Mouse (Mus musculus): ENCODE measurements at regions not wholly inside any gene's neighbourhood (a gene's known extent, or its start where the extent isn't known, plus 50 kb on each side); places are given as distances from the start of the nearest gene placed in this dataset.

GRCm38 (mm10) chr2:148171699-148172098 is 124.9 kb upstream of the Foxa2 start:
- ATAC-seq (replicated peaks; ENCODE audit: poor library complexity), result no peak

GRCm38 (mm10) chr2:148175251-148175927 is 128.6 kb upstream of the Foxa2 start:
- no peak for ATAC-seq (replicated peaks; ENCODE audit: poor library complexity)

GRCm38 (mm10) chr2:148180245-148180644 is 133.5 kb upstream of the Foxa2 start:
- ATAC-seq (replicated peaks; ENCODE audit: poor library complexity), result no peak

- ATAC-seq (replicated peaks; ENCODE audit: poor library complexity), result no peak
These were observed 134.7 kb upstream of the Foxa2 start for GRCm38 (mm10) chr2:148181518-148181917.

GRCm38 (mm10) chr2:148182492-148183052 is 135.8 kb upstream of the Foxa2 start:
- no peak for ATAC-seq (replicated peaks; ENCODE audit: poor library complexity)

GRCm38 (mm10) chr2:148184801-148185212 is 138.0 kb upstream of the Foxa2 start:
- peak; percentile 68 for ATAC-seq (replicated peaks; ENCODE audit: poor library complexity)

- no peak for ATAC-seq (replicated peaks; ENCODE audit: poor library complexity)
These were observed 139.7 kb upstream of the Foxa2 start for GRCm38 (mm10) chr2:148186363-148186991.

- ATAC-seq (replicated peaks; ENCODE audit: poor library complexity), result no peak
These were observed 142.1 kb upstream of the Foxa2 start for GRCm38 (mm10) chr2:148188865-148189264.

- ATAC-seq (replicated peaks; ENCODE audit: poor library complexity), result no peak
These were observed 142.5 kb upstream of the Foxa2 start for GRCm38 (mm10) chr2:148189287-148189686.

GRCm38 (mm10) chr2:148192946-148193345 is 146.2 kb upstream of the Foxa2 start:
- ATAC-seq (replicated peaks; ENCODE audit: poor library complexity), result no peak

- no peak for ATAC-seq (replicated peaks; ENCODE audit: poor library complexity)
These were observed 150.7 kb upstream of the Foxa2 start for GRCm38 (mm10) chr2:148197375-148198015.

GRCm38 (mm10) chr2:148206633-148207032 is 159.9 kb upstream of the Foxa2 start:
- ATAC-seq (replicated peaks; ENCODE audit: poor library complexity), result no peak

- no peak for ATAC-seq (replicated peaks; ENCODE audit: poor library complexity)
These were observed 164.0 kb upstream of the Foxa2 start for GRCm38 (mm10) chr2:148210813-148211212.

- no peak for ATAC-seq (replicated peaks; ENCODE audit: poor library complexity)
These were observed 170.4 kb upstream of the Foxa2 start for GRCm38 (mm10) chr2:148217136-148217535.

- ATAC-seq (replicated peaks; ENCODE audit: poor library complexity), result no peak
These were observed 161.3 kb upstream of the Sstr4 start for GRCm38 (mm10) chr2:148233691-148234300.

- no peak for ATAC-seq (replicated peaks; ENCODE audit: poor library complexity)
These were observed 158.0 kb upstream of the Sstr4 start for GRCm38 (mm10) chr2:148237121-148237520.

GRCm38 (mm10) chr2:148239046-148239445 is 156.1 kb upstream of the Sstr4 start:
- no peak for ATAC-seq (replicated peaks; ENCODE audit: poor library complexity)

- ATAC-seq (replicated peaks; ENCODE audit: poor library complexity), result no peak
These were observed 152.9 kb upstream of the Sstr4 start for GRCm38 (mm10) chr2:148242242-148242641.

- ATAC-seq (replicated peaks; ENCODE audit: poor library complexity), result no peak
These were observed 149.6 kb upstream of the Sstr4 start for GRCm38 (mm10) chr2:148245575-148245974.

GRCm38 (mm10) chr2:148250902-148251301 is 144.2 kb upstream of the Sstr4 start:
- ATAC-seq (replicated peaks; ENCODE audit: poor library complexity), result no peak

- no peak for ATAC-seq (replicated peaks; ENCODE audit: poor library complexity)
These were observed 139.5 kb upstream of the Sstr4 start for GRCm38 (mm10) chr2:148255662-148256061.
